Mouse (Mus musculus) lung, adult 2 months (tissue): ENCODE data around the gene Shf.

Source experiments
- CTCF ChIP-seq: fragments of 200-500 bp; IDR thresholded peaks from 2 replicates; pipeline ENCODE4 v1.5.1; 2011; ENCODE audit warnings: mild to moderate bottlenecking, low read length, control low read depth; ENCODE audit not compliant: insufficient read depth
- POLR2A ChIP-seq: fragments of 200-500 bp; IDR thresholded peaks from 2 replicates; pipeline ENCODE4 v1.6.1; 2011; ENCODE audit warnings: low read depth, mild to moderate bottlenecking, control low read depth, low read length, borderline replicate concordance; ENCODE audit errors: extremely low read depth

DNA sequence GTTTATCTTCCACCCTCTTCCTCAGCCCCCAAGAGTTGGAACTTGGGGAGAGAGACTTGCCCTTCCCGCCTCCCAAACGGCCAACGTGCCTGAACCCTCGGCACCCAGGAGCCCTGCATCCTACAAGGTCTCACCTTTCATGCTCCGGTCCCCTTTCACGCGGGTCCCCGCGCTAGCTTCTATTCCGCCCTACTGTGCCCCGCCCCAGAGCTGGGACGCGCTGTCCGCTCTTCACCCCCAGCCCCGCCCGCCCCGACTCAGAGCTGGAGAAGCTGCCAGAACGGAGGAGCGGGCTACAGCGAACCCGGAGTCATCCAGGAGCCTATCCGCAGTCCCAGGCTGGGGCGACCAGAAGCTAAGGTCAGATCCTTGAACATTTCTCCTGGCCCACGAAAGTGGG lies 55.4 kb downstream of the Shf start, which contains the start of gene Duoxa1:
- TF ChIP-seq POLR2A (no peak), CTCF (no peak)
